Mouse (Mus musculus): ENCODE data around the gene Isg20.

Isg20 gene

DNA sequence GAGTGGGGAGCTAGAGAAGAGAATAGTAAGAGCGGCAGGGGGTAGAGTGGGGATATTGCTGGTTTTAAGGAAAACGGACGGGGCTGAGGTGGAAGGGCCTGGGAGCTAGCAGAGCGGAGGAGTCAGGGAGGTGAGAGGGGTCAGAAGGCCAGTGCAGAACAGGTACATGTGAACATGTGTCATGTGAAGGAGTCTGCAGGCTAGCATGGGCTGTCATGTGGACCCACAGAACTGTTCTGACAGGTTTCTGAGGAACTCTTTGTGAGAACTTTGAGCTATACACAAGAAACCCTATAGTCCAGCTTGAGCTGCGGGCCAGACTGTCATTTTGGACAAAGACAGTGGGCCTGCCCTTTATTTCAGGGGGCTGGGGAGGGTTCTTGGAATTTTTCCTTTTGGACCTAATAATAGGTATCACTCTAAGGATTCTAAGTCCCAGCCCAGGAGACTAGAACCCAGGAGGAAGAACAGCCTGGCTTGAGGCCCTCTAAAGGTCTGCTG lies at the start of gene Isg20:
Isg20 (plus strand) TSS at position 451 of the 501 bp plus-strand sequence.
- DNase-seq (ENCODE audit: low spot score), result no peak

DNA sequence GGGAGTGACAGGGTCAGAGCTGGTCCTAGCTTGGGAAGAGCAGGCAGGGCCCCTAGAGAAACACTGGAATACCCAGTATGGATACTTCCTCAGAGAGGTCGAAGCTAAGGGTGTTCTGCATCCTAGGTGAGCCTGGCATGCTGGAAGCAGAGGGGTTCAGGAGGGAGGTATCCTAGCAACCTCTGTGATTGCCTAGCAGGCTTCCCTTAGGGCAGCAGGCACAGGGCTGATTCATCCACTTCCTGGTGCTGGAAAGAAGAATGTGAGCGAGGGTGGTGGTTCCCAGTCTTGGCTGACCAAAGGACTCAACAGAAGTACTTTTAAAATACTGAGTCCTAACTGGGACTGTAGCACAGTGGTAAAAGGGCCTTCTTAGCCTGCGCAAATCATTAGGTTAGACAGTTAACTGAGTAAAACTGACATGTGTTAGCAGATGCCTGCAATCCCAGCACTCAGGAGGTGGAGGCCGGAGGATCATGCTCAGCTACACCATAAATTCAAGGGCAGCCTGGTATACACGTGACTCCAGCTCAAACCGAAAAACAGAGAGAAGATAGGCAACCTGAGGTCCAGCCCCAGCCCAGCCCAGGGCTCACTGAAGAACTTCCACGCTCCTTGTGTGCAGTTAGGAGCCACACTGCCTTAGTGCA lies 49.3 kb upstream of the Isg20 start:
- no peak for DNase-seq (ENCODE audit: low spot score)

DNA sequence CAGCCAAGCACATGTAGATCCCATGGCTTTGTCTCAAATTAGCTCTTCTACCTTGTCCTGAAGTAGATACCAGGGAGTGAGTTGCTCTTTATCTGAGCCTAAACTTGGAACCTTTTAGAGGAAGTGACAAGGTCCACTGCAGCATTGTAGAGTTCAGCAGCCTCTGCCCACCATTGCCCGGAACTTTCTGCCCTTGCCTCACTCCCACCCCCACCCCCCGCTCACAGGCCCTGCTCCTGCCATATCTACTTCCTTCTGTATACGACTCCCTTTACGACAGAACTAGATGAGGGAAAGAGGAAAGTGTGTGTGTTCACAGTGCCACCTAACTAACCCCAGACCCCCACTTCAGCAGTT lies 48.8 kb upstream of the Isg20 start:
- DNase-seq (ENCODE audit: low spot score), result no peak

DNA sequence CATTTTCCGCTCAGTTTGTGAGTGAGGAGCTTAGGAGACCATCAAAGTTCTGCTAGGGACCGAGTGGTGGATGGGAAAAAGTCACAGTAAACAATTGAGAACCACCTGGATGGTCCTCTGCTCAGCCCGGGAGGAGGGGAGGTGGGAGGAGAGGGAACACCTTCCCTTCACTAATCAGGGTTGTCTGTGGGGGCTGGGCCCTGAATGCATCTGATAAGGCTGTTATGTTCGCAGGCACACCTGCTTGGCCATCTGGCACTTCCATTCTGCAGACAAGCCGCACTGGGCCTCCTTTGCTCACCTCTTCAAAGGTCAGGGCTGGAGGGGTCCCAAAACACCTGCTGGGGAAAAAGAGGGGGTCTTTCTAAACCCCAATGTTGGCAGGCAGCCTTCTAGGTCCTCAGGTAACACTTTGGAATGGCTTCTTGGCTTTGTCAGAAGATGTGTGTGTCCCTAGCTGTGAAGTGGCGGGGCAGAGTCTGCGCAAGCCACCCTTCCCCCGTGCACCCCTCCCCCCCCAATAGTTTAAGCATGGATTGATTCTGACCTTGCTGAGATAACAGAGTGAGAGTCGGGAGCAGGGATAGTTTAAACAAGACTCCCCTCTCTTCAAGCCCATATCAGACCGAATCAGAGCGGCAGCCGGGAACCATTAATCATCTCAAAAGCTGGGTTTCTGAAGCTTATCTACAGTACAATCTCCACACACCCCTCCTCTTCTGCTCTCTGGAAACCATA lies 47.8 kb upstream of the Isg20 start:
- no peak for DNase-seq (ENCODE audit: low spot score)

DNA sequence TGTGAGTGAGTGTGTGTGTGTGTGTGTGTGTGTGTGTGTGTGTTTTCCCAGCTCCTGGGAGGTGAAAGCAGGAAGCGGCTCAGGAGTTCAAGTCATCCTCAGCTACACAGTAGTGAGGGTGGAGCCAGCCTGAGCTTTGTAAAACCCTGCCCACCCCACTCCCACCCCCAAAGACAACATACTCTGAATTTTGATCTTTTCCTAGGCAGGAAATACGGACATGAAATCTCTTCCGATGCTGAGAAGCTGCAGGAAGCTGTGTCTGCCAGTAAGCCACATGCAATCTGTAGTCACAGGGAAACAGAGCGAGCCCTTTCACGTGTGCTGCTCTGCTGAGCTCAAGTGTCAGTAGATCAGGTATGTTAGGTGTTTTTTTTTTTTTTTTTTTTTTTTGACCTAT lies 44.5 kb upstream of the Isg20 start:
- DNase-seq (ENCODE audit: low spot score), result no peak

DNA sequence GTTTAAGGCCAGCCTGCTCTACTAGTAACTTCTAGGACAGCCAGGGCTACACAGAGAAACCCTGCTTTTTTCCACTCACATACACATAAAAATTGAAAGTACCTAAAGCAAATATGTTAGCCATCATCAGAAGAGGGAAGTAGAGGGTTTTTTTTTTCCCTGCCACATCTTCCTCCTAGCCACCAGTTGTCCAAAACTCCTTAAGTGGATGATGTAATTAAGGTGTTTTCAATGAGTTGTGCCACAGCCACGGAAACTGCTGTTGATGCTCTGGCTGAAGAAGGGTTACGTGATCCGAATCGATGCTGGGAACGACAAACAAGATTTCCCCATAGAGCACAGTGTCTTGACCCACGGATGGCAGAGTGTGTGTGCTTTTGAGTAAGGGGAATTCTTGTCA lies 40.9 kb upstream of the Isg20 start:
- no peak for DNase-seq (ENCODE audit: low spot score)

DNA sequence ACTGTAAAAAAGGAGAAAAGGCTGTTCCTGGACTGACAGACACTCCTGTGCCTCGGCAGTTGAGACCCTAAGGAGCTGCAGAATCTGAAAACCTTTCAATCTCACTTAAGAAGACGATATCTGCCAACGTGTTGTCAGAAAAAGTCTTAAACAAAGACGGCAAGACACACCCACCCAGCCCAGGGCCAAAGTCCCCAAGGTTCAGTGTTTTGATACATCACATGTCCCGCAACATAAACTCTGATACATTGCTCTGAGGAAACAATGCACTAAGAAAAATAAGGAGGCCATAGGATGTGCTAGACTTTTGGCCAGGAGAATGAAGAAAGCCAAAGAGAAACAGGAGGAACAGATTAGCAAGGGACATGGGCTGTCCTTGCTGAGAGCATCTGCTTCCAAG lies 40.4 kb upstream of the Isg20 start:
- DNase-seq (ENCODE audit: low spot score), result no peak

DNA sequence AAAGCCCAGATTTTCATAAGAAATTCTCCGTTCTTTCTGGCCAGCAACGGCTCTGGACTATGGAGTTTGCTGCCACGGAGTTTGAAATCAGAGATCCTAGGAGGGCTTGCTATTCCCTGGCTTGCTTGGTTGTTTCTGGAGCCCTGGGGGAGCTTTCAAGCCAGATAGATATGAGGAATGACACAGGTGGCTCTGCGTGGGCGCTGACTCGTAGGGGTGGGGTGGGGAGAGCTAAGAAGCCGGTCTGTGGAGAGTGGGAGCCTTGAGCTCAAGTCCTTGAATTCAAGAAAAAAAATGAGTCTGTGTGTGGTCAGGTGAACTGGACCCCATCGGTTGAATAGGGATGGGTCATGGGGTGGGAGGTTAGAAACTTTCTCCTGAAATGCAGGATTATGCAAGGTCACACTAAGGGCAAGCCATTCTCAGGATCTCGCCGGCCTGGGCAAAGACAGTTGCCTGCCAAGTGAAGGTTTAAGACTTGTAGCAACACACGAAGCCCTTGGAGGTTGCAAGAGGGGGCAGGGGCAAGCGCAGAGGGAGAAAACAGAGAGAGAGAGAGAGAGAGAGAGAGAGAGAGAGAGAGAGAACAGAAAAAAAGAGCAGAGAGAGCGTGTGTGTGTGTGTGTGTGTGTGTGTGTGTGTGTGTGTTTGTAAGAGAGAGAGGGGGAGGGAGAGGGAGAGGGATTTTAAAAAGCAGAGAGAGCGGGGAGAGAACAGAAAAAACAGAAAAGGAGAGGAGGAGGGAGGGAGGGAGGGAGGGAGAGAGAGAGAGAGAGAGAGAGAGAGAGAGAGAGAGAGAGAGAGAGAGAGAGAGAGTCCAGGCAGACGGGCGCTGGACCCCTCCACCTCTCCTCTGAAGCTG lies 31.4 kb upstream of the Isg20 start:
- DNase-seq (ENCODE audit: low spot score), result no peak

DNA sequence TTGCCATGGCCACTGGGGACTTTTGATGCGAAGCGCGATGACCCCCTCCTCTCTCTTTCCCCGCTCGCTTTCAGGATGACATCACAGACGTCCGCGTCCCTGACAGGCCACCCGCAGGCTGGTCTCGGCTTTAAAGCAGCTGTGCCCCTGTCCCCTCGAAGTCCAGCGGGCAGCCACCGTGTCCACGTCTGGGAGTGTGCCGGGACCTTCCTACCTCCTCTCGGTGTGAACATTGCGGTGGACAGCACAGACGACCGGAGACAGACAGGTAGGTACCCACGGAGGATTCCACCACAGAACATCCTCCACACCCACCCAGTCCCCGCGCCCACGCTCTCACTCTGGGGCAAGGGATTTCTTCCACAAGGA lies 30.8 kb upstream of the Isg20 start:
- no peak for DNase-seq (ENCODE audit: low spot score)

DNA sequence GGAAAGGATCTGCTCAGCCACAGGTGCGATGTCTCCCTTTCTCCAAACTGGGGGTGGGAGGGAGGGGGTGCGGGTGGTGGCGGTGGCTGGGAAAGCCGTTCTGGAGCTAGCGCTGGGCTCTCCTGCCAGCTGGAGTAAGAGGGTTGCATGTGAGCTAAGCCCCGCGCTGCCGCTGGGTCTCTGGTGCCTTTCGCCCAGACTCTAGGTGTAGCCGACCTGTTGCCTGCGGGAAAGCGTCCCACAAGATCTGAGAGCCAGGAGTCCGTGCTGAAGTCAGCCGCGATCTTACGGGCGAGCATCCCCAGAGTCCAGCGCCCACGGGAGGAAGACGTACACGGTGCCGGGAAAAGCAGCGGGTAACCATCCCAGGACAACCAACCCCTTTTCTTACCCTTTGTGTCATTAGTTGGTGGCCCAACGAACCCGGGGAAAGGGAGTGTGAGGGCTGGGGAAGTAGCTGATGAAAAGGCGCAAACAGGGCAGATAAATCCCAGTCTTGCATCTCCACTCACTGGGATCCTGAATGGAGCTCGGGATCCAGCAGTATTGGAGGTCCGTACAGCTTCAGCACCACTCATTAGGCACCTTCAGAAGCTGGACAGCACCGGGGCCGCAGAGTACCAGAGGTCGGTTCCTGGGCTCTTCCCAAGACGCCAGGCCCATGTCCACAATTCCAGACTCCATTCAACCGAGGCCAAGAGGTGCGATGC lies 30.1 kb upstream of the Isg20 start:
- DNase-seq (ENCODE audit: low spot score), result no peak

DNA sequence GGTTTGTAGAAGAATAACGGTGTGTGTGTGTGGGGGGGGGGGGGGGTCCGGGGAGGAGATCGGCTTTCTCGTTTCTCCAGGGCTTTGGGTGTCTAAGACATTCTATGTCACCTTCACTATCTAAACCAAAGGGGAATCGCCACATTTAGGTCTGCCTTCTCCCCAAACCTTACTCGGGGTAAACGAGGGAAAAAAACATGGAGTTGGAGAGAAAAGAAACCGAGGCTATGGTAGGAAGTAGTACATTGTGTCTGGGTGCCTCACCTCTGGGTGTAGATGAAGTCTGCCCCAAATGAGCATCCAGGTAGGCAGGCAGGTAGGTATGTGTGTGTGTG lies 29.5 kb upstream of the Isg20 start:
- DNase-seq (ENCODE audit: low spot score), result no peak

DNA sequence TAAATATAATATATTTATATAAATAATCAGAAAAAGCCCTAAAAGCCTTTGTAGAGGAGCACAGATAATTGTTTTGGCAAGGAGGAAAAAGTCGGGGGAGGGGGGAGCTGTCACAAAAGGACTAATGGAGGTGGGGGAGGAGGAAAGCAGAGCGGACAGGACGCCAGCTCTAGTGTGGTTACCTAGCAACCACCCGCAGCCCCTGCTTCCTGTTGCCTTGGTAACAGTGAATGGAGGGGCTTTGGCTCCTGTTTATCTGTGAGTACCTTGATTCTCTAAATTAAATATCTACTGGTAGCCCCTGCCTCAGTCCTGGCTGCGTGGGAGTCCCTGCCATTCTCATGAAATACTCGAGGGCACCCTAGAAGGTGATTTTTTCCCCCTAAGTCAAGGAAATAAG lies 29.1 kb upstream of the Isg20 start:
- DNase-seq (ENCODE audit: low spot score), result no peak

DNA sequence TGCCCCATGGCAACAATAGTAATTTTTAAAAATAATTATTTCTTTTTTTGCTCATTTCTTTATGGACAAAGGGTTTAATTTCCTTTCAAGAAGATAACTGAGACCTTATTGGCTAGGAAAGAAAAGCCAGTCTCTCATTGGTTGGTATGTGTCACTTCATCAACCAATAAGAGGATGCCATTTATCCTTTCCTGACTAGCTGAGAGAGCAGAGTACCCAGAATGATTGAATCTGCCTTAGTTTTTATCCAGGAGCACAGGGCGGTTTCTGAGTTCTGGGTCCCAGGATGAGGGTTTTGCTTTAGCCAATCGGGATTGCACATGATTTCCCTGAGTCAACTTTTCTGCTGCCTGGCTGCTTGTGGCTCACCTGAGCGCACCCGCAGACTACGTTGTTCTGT lies 27.8 kb upstream of the Isg20 start:
- no peak for DNase-seq (ENCODE audit: low spot score)

DNA sequence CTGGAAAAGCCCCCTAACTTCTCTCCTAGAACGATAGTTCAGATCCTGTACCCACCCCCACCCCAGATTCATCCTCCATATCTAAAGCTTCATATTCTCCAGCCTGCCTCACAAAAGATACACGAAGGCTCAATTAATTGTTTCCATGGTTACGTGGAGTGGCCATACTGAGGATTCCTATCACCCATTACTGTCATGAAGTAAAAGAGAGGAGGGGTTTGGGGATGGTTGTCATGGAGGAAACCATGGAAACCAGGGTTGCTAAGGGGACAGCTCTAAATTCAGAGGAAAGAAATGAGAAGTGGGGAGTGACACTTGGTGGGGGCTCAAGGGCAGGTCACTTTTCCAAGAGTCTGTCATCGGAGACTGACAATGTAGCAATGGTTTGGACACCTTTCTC lies 26.7 kb upstream of the Isg20 start:
- no peak for DNase-seq (ENCODE audit: low spot score)

DNA sequence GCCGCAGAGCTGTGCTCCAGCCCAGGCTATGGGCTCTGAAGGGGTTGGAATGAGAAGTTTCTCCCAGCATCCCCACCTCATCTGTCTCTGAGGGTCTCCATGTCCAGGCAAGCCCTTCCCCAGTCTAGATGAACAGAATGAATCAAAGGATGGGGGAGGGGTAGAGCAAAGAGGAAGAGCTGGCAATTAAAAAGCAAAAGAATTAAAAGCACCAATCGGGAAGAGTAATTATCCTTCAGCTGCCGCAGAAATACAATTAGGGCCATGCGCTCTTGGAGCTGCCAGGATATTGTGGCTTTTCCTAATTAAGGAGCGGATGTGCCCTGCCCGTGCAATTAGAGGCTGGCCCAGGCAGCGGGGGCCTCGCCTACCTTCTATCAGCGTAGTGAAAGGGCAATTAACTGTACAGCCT lies 25.8 kb upstream of the Isg20 start:
- DNase-seq (ENCODE audit: low spot score), result no peak

DNA sequence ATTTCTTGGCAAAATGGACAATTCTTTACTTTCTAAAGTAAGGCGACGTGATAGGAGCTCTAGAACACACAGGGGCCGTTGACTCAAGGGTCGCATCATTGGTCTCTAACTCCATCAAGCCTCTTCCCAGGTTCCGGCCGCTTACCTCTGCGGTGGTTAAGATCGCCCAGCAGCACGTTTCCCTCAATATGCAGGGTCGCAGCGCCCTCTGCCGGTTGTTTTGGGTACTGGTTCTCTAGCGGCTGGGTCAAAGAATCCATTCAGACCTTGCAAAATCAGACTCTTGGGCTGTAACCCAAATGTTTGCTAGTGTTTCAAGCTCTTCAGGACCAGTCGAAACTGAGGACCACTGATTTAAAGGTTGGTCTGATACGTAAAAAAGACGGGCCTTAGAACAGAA lies 22.6 kb upstream of the Isg20 start:
- DNase-seq (ENCODE audit: low spot score), result peak; percentile 97

DNA sequence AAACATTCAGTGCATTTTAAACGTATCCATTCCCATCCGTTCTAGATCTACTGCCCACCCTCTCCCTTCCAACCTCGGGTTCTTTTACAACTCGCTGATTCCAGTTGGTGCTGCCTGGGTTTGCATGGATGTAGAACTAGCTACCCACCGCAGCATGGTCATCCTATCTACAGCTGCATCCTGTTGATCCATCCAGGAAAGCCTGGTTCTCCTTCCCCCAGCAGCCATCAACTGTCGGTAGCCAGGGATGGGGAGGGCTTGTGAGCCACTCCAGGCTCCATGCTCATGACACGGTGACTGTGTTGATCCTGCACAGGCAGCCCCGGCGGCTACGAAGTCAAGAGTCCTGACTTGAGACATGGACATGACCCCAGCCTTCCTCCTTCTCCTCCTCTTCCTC lies 19.3 kb upstream of the Isg20 start:
- DNase-seq (ENCODE audit: low spot score), result no peak

DNA sequence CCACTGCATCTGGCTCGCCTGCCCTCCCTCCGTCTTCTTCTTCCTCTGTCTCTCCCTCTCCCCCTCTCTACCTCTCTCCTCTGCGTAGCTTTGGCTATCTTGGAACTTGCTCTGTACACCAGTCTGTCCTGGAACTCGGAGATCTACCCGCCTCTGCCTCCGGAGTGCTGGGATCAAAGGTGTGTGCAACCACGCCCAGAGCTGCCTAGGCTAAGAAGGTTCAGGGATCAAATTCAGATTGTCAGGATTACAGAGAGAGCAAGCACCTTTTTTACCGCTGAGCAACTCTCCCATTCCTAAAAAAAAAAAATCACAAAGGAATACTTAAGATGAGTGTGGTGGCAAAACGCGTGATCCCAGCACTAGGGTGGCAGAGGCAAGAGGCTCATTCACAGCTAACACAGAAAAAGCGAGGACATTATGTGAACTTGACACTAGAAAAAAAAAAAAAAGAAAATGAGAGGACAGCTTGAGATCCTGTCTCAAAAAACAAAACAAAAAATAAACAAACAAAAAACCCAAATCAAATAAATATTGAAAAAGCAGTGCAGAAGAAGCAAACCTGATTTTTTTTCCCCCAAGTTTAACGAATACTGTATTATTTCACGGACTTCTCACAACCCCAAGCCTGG lies 18.1 kb upstream of the Isg20 start:
- no peak for DNase-seq (ENCODE audit: low spot score)

DNA sequence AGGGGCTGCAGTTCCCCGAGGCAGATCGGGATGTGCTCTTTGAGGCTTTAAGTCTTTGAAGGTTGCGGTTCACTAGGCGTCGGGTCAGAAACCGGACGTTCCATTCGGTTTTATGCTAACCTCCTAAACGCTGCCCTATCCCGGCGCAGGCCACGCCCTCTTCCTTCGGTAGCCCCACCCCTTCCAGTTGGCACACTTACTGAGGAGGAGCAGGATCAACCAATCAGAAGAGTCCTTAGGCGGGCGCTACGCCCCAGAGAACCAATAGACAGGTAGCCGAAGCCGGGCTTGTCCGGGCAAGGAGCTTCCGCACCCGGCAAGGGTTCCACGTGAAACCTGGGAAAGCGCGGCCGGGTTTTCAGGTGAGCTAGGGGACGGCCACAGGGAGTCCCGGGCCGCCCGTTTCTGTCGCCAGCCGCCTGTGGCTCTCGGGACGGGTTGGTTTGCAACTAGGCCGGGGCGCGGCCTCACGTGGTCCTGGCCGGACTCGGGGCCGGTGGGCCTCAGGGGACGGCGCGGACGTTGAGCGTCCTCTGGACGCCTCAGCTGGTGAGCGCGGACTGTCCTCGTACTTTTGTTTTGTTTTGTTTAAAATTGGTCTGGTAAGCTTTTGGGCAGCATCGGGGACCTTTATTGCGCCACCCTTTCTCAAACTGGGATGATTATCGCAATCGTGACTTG lies 17.4 kb upstream of the Isg20 start, which contains the start of gene Aen:
Aen (plus strand) TSS at position 202 of the 681 bp plus-strand sequence.
- DNase-seq (ENCODE audit: low spot score), result peak; percentile 100

DNA sequence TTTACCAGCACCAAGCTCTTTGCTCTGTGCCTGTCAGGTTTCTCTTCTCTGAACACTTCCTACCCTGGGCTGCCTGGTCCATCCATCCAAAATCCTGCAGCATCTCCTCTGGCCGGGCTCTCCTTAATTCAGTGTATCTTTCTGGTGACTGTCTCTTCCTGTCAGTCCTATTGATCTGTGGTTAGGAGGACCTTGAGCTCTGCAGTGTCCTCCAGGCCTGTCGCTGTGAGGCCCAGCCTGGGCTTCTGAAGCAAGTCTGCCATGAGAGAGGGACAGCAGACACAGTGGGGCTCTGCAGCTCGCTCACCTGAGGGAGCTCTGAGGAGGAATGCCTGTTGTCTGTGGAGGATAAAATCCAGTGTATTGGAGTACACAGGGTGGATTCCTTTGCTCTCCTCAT lies 15.7 kb upstream of the Isg20 start:
- DNase-seq (ENCODE audit: low spot score), result no peak

DNA sequence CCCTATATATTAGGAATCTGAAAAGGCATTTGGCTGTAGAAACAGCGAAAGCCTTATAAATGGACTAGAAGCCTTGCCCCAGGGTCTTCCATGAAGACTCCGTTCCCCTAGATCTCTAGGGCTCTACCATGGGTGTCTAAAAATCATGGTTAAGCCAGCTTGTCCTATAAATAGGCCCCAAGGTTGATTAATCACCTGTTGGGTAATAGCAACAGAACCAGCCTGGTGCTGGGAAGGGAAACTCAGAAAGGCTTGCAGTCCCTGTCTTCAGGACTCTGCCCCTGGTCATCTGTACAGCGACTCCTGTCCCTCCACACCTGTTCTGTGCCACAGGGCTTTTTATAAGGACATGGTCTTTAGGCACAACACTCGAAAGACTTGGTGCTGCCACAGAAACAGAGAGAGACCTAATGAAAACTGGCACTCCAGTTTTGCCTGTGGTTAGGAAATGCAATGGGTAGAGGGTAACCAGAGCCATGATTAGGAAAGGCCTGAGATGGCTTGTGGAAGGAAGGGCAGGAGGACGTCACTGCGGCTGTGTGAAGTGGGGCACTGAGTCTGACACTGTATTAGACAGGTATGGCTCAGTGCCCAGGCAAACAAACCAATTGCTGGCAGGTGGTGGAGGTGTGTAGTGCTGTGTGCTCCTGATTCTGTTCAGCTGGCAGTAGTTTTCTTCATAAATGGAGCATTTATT lies 9.9 kb upstream of the Isg20 start:
- DNase-seq (ENCODE audit: low spot score), result no peak
